ENCODE assay signal across 7 mouse cellular contexts in the genomic region with DNA sequence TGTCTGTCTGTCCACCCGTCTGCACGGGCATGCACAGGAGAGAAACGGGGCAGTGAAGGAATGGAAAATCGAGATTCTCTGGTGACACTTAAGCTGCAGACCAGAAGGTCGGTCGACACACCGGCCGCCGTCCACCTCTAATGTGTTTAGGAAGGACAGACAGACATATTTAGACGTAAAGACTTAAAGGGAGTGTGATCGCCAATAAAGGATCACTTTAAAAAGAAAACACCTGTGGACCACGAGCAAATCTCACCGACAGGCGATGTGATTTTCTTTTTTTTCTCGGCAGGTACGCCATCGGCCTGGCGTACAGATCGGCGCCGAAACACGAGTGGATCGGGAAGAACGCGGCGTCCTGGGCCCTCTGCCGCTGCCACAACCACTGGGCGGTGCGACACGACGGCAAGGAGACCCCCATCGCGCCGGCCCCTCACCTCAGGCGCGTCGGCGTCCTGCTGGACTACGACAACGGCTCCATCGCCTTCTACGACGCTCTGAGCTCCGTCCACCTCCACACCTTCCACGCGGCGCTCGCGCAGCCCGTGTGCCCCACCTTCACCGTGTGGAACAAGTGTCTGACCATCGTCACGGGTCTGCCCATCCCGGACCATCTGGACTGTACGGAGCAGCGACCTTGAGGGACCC. TPM values are rescaled to one million over a fixed set of nuclear protein-coding genes. Genes with fewer than 3 reads are reported as not detected.
DNase-seq lines count a peak whose midpoint lies in the region; ATAC-seq and TF ChIP-seq lines count a peak whose summit lies in the region.
"Not testable (repeated sequence)": the region's sequence is repeated elsewhere in the genome, so short reads cannot be mapped to it uniquely, and the experiment has no call there.

No protein-coding gene starts in this region.

- H3K27me3 ChIP-seq in embryonic facial prominence, embryonic 14.5 days (replicated peaks; ENCODE audit: control insufficient read depth, insufficient read depth, low read length); heart, embryonic 10.5 days (ENCODE audit: insufficient read depth, poor library complexity, severe bottlenecking); kidney, embryonic 14.5 days (ENCODE audit: control insufficient read depth, insufficient read depth, low read length); liver, embryonic 12.5 days (replicated peaks); midbrain, postnatal 0 days (ENCODE audit: insufficient read depth, low read length); splenic B cell, adult 2 months (ENCODE audit: control insufficient read depth, insufficient read depth, low read length, poor library complexity, severe bottlenecking): not testable (repeated sequence)

- peaks cover 76% of the 10 kb centered on the region for H3K36me3 ChIP-seq in embryonic facial prominence, embryonic 14.5 days (ENCODE audit: control insufficient read depth, insufficient read depth, low read length)
- peaks cover 52% of the 10 kb centered on the region for H3K36me3 ChIP-seq in heart, embryonic 10.5 days
- peaks cover 53% of the 10 kb centered on the region for H3K36me3 ChIP-seq in kidney, embryonic 14.5 days (ENCODE audit: control insufficient read depth, insufficient read depth, low read length)
- H3K36me3 ChIP-seq in liver, embryonic 12.5 days: peaks cover 55% of the 10 kb centered on the region
- not testable (repeated sequence) for H3K36me3 ChIP-seq in midbrain, postnatal 0 days (ENCODE audit: insufficient read depth, low read length); splenic B cell, adult 2 months (ENCODE audit: control insufficient read depth, insufficient read depth, low read length, poor library complexity, severe bottlenecking)

- H3K27ac ChIP-seq in embryonic facial prominence, embryonic 14.5 days (replicated peaks; ENCODE audit: low read depth, low read length); heart, embryonic 10.5 days; kidney, embryonic 14.5 days (ENCODE audit: low read depth, low read length); liver, embryonic 12.5 days; midbrain, postnatal 0 days (ENCODE audit: low read depth, low read length): not testable (repeated sequence)

- peak; percentile 56 for DNase-seq in brain, adult 2 months (ENCODE audit: low read depth, low spot score)
- peak; percentile 1 for DNase-seq in embryonic facial prominence, embryonic 14.5 days (ENCODE audit: low spot score)
- peak; percentile 82 for DNase-seq in heart, embryonic 10.5 days (ENCODE audit: low spot score)
- peak; percentile 7 for DNase-seq in midbrain, postnatal 0 days (ENCODE audit: low spot score)
- DNase-seq in splenic B cell, adult 2 months (ENCODE audit: low read depth, low spot score): peak; percentile 62

- WGBS in embryonic facial prominence, embryonic 14.5 days: 94% methylated on average over 56 of the region's 56 CpGs
- 90% methylated on average over 56 of the region's 56 CpGs for whole genome bisulfite sequencing in heart, embryonic 10.5 days
- 92% methylated on average over 56 of the region's 56 CpGs for WGBS in kidney, embryonic 14.5 days
- 89% methylated on average over 56 of the region's 56 CpGs for WGBS in liver, embryonic 12.5 days (ENCODE audit: insufficient replicate concordance)
- WGBS in midbrain, postnatal 0 days: 84% methylated on average over 56 of the region's 56 CpGs

- not testable (repeated sequence) for H3K4me3 ChIP-seq in embryonic facial prominence, embryonic 14.5 days (ENCODE audit: low read depth, low read length); heart, embryonic 10.5 days; kidney, embryonic 14.5 days (ENCODE audit: low read length); liver, embryonic 12.5 days; midbrain, postnatal 0 days (ENCODE audit: low read depth, low read length)

- not testable (repeated sequence) for TF ChIP-seq CTCF in midbrain, postnatal 0 days (IDR thresholded peaks at IDR 0.05)

- peaks cover 81% of the 10 kb centered on the region for H3K9me3 ChIP-seq in embryonic facial prominence, embryonic 14.5 days (ENCODE audit: control insufficient read depth, low read length)
- H3K9me3 ChIP-seq in heart, embryonic 10.5 days: peaks cover 49% of the 10 kb centered on the region
- peaks cover 61% of the 10 kb centered on the region for H3K9me3 ChIP-seq in kidney, embryonic 14.5 days (ENCODE audit: control insufficient read depth, low read length)
- H3K9me3 ChIP-seq in liver, embryonic 12.5 days (replicated peaks): peaks cover 54% of the 10 kb centered on the region
- peaks cover 16% of the 10 kb centered on the region for H3K9me3 ChIP-seq in midbrain, postnatal 0 days (ENCODE audit: low read length)

- H3K4me1 ChIP-seq in embryonic facial prominence, embryonic 14.5 days (ENCODE audit: control insufficient read depth, insufficient read depth, low read length); heart, embryonic 10.5 days; kidney, embryonic 14.5 days (ENCODE audit: control insufficient read depth, insufficient read depth, low read length); liver, embryonic 12.5 days; midbrain, postnatal 0 days (ENCODE audit: insufficient read depth, low read length): not testable (repeated sequence)

- H3K9ac ChIP-seq in embryonic facial prominence, embryonic 14.5 days (ENCODE audit: low read depth, low read length); kidney, embryonic 14.5 days (ENCODE audit: low read depth, low read length); liver, embryonic 12.5 days; midbrain, postnatal 0 days (replicated peaks; ENCODE audit: low read length, poor library complexity, severe bottlenecking): not testable (repeated sequence)

- H3K4me2 ChIP-seq in embryonic facial prominence, embryonic 14.5 days (ENCODE audit: low read depth, low read length); kidney, embryonic 14.5 days (replicated peaks; ENCODE audit: low read depth, low read length); liver, embryonic 12.5 days: not testable (repeated sequence)
- peak overlapping the region; percentile 4; the same call in 1 of the 2 replicates for H3K4me2 ChIP-seq in midbrain, postnatal 0 days (ENCODE audit: low read depth, low read length, poor library complexity, severe bottlenecking)

- ATAC-seq in embryonic facial prominence, embryonic 14.5 days (ENCODE audit: low read depth); midbrain, postnatal 0 days (ENCODE audit: low FRiP score): not testable (repeated sequence)
- ATAC-seq in kidney, embryonic 14.5 days (ENCODE audit: low FRiP score, low TSS enrichment): 0 out of 2 replicates have a peak, but pooled peaks have one; percentile 3
- peak; percentile 9; the same call in 1 of the 2 replicates for ATAC-seq in liver, embryonic 12.5 days

RNA-seq across cellular contexts. Expression of gene Gm21887, which starts 20.8 kb away (rescaled TPM):
- polyA plus RNA-seq in embryonic facial prominence, embryonic 14.5 days (2014; fragmentation: Nextera tagmentation; extraction: Ambion mirVana): 128 and 129 TPM in 2 replicates
- 121 and 172 TPM in 2 replicates for polyA plus RNA-seq in heart, embryonic 10.5 days (2016; fragmentation: Nextera tagmentation; extraction: Ambion mirVana)
- 279 and 362 TPM in 2 replicates for polyA plus RNA-seq in kidney, embryonic 14.5 days (2014; fragmentation: Nextera tagmentation; extraction: Ambion mirVana)
- polyA plus RNA-seq in liver, embryonic 12.5 days (2016; fragmentation: Nextera tagmentation; extraction: Ambion mirVana): 196 and 237 TPM in 2 replicates
- total RNA-seq in midbrain, postnatal 0 days (2014; rRNA removed): 34.6 and 51.3 TPM in 2 replicates
- polyA plus RNA-seq in midbrain, postnatal 0 days (2015; fragmentation: Nextera tagmentation; extraction: Ambion mirVana): 193 and 201 TPM in 2 replicates

Comparison
In these comparisons a context has a peak if more than half of its experiments do, and no peak if none do; other contexts are left out.
1. DNase-seq: peak in every context shown above with its lines; median percentile 82 in heart, embryonic 10.5 days; 62 in splenic B cell, adult 2 months; 56 in brain, adult 2 months; 7 in midbrain, postnatal 0 days; 1 in embryonic facial prominence, embryonic 14.5 days.